9 mouse cellular contexts compared by ENCODE assay signal in genomic region chr19:55909039-55909438, GRCm38 (mm10).
DNase-seq lines count a peak whose midpoint lies in the region; TF ChIP-seq lines count a peak whose summit lies in the region.
"Had no signal": no experiment of that assay in that cellular context is flagged by ENCODE, and none has a peak within 500 bp of the region (broad histone marks: within the 10 kb centered on the region; RNA-seq: fewer than 3 reads in every experiment).

No protein-coding gene starts in this region.

- H3K4me1 ChIP-seq in kidney, adult 2 months (ENCODE audit: control insufficient read depth, insufficient read depth, low read length), result no peaks in the 10 kb centered on the region
- H3K4me1 ChIP-seq: heart, embryonic 15.5 days had no signal

- H3K27me3 ChIP-seq in kidney, adult 2 months (replicated peaks; ENCODE audit: control insufficient read depth, insufficient read depth, low read length), result no peaks in the 10 kb centered on the region
- H3K27me3 ChIP-seq: heart, embryonic 15.5 days had no signal

- H3K36me3 ChIP-seq in kidney, adult 2 months (ENCODE audit: control insufficient read depth, insufficient read depth, low read length), result no peaks in the 10 kb centered on the region

- no peak overlapping the region for H3K4me3 ChIP-seq in kidney, adult 2 months (ENCODE audit: insufficient read depth, low read depth, low read length)
- H3K4me3 ChIP-seq: heart, embryonic 15.5 days had no signal

- peak; percentile 61 for TF ChIP-seq CTCF in kidney, adult 2 months (conservative IDR thresholded peaks at IDR 0.05; ENCODE audit: insufficient read depth, insufficient read length, low read depth, low read length)

- peak; percentile 25 for DNase-seq in adrenal gland, adult 2 months
- no peak for DNase-seq in adrenal gland, adult 8-10 months
- peak; percentile 55 for DNase-seq in 3T3-L1 (ENCODE audit: low read depth, low spot score)
- peak; percentile 49 for DNase-seq in embryo, embryonic 11 days
- peak; percentile 38 for DNase-seq in kidney, adult 2 months
- peak; percentile 12 for DNase-seq in lung, postnatal 10 days
- DNase-seq in thymus, postnatal 36 days, result peak; percentile 26 to 30
- DNase-seq in layer of hippocampus, adult 9-11 months, result no peak

- 52% methylated on average over 7 of the region's 7 CpGs for WGBS in kidney, adult 2 months

- no peak for TF ChIP-seq POLR2A in kidney, adult 2 months (IDR thresholded peaks at IDR 0.05; ENCODE audit: low read depth, low read length)

- H3K27ac ChIP-seq in kidney, adult 2 months (ENCODE audit: insufficient read depth, low read depth, low read length), result no peak overlapping the region
- H3K27ac ChIP-seq: heart, embryonic 15.5 days had no signal

Comparison
In these comparisons a context has a peak if more than half of its experiments do, and no peak if none do; other contexts are left out.
1. DNase-seq: peak in adrenal gland, adult 2 months (single experiment), 3T3-L1 (single experiment), embryo, embryonic 11 days (single experiment), kidney, adult 2 months (single experiment), lung, postnatal 10 days (single experiment) and thymus, postnatal 36 days (2 of 2); none in adrenal gland, adult 8-10 months (single experiment) and layer of hippocampus, adult 9-11 months (single experiment).